Mouse (Mus musculus) fat pad, adult 2 months (tissue): ENCODE results near the gene Zmynd12.

Source experiments
- DNase-seq: peaks from one replicate; pipeline ENCODE4 v3.0.0-alpha.2; 2011; ENCODE audit warnings: low read depth, low spot score; ENCODE audit errors: extremely low read depth

Zmynd12 gene

DNA sequence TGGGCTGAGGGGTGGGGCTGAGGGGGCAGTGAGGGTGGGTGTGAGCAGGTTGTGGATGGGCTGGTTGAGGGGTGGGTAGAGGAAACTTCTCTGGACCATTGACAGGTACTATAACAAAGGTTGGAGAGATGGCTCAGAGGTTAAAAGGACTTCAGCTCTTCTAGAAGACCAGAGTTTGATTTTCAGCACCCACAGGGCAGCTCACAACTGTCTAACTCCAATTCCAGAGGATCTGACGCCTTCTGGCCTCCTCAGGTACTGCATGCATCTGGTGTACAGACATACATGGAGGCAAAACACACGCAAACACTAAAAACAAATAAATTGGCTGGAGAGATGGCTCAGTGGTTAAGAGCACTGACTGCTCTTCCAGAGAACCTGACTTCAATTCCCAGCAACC lies 89.0 kb downstream of the Zmynd12 start:
- no peak for DNase-seq

DNA sequence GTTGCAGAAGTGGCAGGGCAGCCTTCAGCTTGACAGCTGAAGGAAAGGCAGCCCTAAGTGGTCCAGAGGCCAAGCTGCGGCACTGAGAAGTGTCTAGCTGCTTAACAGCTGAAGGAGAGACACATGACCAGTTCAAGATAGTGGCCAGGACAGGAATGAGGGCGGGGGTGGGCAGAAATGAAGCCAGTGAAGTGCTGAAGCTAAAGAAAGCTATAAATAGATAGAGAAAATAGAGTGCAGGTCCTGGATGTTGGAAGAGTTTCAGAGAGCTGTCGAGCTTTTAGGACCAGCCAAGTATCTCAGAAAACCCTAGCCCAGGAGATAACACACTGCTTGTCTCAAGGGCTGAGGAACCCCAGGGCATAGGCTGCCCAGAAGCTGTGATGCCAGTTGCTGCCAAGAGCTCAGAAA lies 90.1 kb downstream of the Zmynd12 start:
- no peak for DNase-seq
